Mouse (Mus musculus) cerebellum, adult 2 months (tissue): ENCODE results near the gene Irs2.

Experiments
- CTCF ChIP-seq: fragments of 200-500 bp; IDR thresholded peaks from 2 replicates; pipeline ENCODE4 v1.5.1; 2011; ENCODE audit warnings: low read depth, mild to moderate bottlenecking, control low read depth, low read length, moderate library complexity, borderline replicate concordance; ENCODE audit not compliant: insufficient read depth
- POLR2A ChIP-seq: fragments of 200-500 bp; IDR thresholded peaks from 2 replicates; pipeline ENCODE4 v1.6.1; 2011; ENCODE audit warnings: low read length, control low read depth, borderline replicate concordance; ENCODE audit not compliant: insufficient read depth

DNA sequence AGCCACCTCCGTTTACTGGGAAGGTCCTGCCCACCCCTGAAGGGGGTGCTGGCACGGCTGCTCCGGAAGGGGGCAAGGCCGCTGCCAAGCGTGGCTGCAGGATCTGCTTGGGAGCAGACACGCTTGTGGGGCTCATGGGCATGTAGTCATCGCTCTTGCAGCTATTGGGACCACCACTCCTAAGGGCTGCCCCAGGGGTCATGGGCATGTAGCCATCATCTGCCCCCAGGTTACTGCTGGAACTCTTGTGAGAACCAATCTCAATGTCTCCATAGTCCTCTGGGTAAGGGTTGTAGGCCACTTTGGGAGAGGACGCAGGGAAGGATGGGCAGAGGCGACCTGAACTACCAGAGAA is 2.0 kb downstream of the Irs2 start:
- TF ChIP-seq CTCF (no peak), POLR2A (no peak)
